Mouse (Mus musculus) retina, postnatal 1 day (tissue): Measurements from ENCODE around the gene Smtnl2.

Experiments used
- DNase-seq: peaks from one replicate; pipeline ENCODE4 v3.0.0-alpha.2; 2012

Smtnl2 gene

GRCm38 (mm10) chr11:72397811-72398525 lies 13.5 kb downstream of the Smtnl2 start:
- DNase-seq: peak; percentile 40

GRCm38 (mm10) chr11:72397072-72397471 lies 14.4 kb downstream of the Smtnl2 start:
- DNase-seq: peak; percentile 16

- DNase-seq: no peak
Observed at GRCm38 (mm10) chr11:72396621-72397020, 14.9 kb downstream of the Smtnl2 start.

- DNase-seq: no peak
Observed at GRCm38 (mm10) chr11:72395652-72396051, 15.9 kb downstream of the Smtnl2 start.

GRCm38 (mm10) chr11:72394694-72395093 lies 16.8 kb downstream of the Smtnl2 start:
- DNase-seq: no peak

- no peak for DNase-seq
Observed at GRCm38 (mm10) chr11:72393669-72394068, 17.8 kb downstream of the Smtnl2 start.

- DNase-seq: no peak
Observed at GRCm38 (mm10) chr11:72393243-72393642, 18.3 kb downstream of the Smtnl2 start.

GRCm38 (mm10) chr11:72391181-72391580 lies 20.3 kb downstream of the Smtnl2 start:
- no peak for DNase-seq

GRCm38 (mm10) chr11:72389407-72390142 lies 21.9 kb downstream of the Smtnl2 start:
- DNase-seq: no peak

GRCm38 (mm10) chr11:72388113-72388529 lies 23.4 kb downstream of the Smtnl2 start:
- no peak for DNase-seq

- DNase-seq: no peak
Observed at GRCm38 (mm10) chr11:72379351-72379750, 32.2 kb downstream of the Smtnl2 start.

- no peak for DNase-seq
Observed at GRCm38 (mm10) chr11:72378222-72378621, 33.3 kb downstream of the Smtnl2 start.

GRCm38 (mm10) chr11:72376562-72376961 lies 35.0 kb downstream of the Smtnl2 start:
- no peak for DNase-seq

- DNase-seq: peak; percentile 11
Observed at GRCm38 (mm10) chr11:72369904-72370672, 41.4 kb downstream of the Smtnl2 start.

- no peak for DNase-seq
Observed at GRCm38 (mm10) chr11:72367934-72368674, 43.4 kb downstream of the Smtnl2 start.

- DNase-seq: no peak
Observed at GRCm38 (mm10) chr11:72366126-72366525, 45.4 kb downstream of the Smtnl2 start.

GRCm38 (mm10) chr11:72364526-72364925 lies 47.0 kb downstream of the Smtnl2 start:
- DNase-seq: no peak

GRCm38 (mm10) chr11:72363523-72364240 lies 47.8 kb downstream of the Smtnl2 start:
- DNase-seq: peak; percentile 21

GRCm38 (mm10) chr11:72362347-72362741 lies 49.2 kb downstream of the Smtnl2 start, which contains the start of gene Tekt1:
Tekt1 (minus strand) TSS chr11:72362442.
- DNase-seq: no peak

- DNase-seq: peak; percentile 96
Observed at GRCm38 (mm10) chr11:72361385-72362346, 49.8 kb downstream of the Smtnl2 start.
